Mouse (Mus musculus) E14TG2a.4 (cell line): ENCODE results near the gene Ndufs7.

Experiments used
- CTCF ChIP-seq: conservative IDR thresholded peaks from 2 replicates; pipeline ENCODE4 v1.5.1; 2014; ENCODE audit warnings: low read length
- NANOG ChIP-seq: IDR thresholded peaks from 2 replicates; pipeline ENCODE4 v1.6.1; 2014; ENCODE audit warnings: borderline replicate concordance, low read length, mixed read lengths
- POU5F1 ChIP-seq: IDR thresholded peaks from 2 replicates; pipeline ENCODE4 v1.6.1; 2014; ENCODE audit warnings: low read length, borderline replicate concordance

- TF ChIP-seq CTCF (no peak), POU5F1 (no peak), NANOG (no peak)
Measured at GRCm38 (mm10) chr10:80259861-80260641, 11.1 kb downstream of the Ndufs7 start.
